In the genomic region with DNA sequence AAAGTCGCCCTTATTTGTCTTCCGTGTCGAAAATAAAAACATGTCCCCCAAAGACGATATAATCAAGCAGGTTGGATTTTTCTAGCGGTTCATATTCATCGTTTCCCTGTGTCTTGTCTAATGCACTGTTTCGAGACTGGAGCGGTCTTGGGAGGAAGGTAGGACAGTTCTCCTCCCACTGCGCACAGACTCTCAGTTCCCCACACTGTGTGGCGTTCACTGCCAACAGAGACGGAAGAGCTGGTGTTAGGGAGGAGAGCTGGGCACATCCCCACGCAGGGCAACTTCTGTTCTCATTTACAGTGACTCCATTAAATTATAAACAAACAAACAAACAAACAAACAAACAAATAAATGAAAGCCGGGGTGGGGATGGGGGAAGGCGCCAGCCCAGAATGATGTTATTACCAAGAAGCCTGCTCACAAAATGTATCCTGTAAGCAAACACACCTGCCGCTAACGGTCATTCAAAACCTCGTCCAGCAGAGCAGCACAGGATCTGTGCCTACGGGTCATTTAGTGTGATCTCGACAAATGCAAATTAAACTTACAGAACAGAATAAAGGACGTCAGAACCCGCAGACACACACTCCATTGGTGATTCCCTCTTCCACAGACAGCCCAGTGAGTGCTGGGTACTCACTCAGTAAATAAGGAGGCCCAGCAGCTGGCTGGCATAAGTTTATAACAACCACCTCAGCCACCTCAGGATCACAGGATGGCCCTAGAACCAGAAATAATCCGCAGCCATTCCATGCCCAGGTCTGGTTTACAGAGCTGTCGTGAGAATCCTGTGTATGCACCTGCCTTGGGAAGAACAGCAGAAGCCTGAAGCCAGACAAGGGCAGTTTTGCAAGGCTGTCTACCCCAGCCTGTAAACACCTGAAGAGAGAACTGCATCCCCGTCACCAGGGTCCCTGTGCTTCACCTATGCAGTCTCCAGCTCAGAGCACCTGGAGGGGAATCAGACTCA, we compare ENCODE assay signal across 8 mouse cellular contexts.
DNase-seq lines count a peak whose midpoint lies in the region; ATAC-seq and TF ChIP-seq lines count a peak whose summit lies in the region.

No protein-coding gene starts in this region.

- H3K4me2 ChIP-seq in liver, embryonic 11.5 days = peak overlapping the region; percentile 44
- H3K4me2 ChIP-seq in forebrain, embryonic 11.5 days (ENCODE audit: low read depth, low read length, severe bottlenecking) = peak overlapping the region; percentile 80
- peak overlapping the region; percentile 52 for H3K4me2 ChIP-seq in limb, embryonic 12.5 days

- peak; percentile 54; the same call in 1 of the 2 replicates for ATAC-seq in liver, embryonic 11.5 days (replicated peaks; ENCODE audit: low FRiP score)
- peak; percentile 80 for ATAC-seq in forebrain, embryonic 11.5 days (replicated peaks; ENCODE audit: low FRiP score)
- no peak for ATAC-seq in limb, embryonic 12.5 days (ENCODE audit: insufficient number of reproducible peaks, insufficient read depth, low FRiP score, low TSS enrichment, low read depth)

- no peaks in the 10 kb centered on the region for H3K27me3 ChIP-seq in liver, embryonic 11.5 days (replicated peaks; ENCODE audit: control insufficient read depth, insufficient read depth, low read length)
- no peaks in the 10 kb centered on the region for H3K27me3 ChIP-seq in forebrain, embryonic 11.5 days (ENCODE audit: control insufficient read depth, insufficient read depth, low read length)
- H3K27me3 ChIP-seq in limb, embryonic 12.5 days = peaks cover 19% of the 10 kb centered on the region
- H3K27me3 ChIP-seq in small intestine, adult 2 months (ENCODE audit: control insufficient read depth, insufficient read depth, low read length) = no peaks in the 10 kb centered on the region

- no peak for DNase-seq in liver, embryonic 11.5 days (ENCODE audit: low spot score)
- DNase-seq in liver = no peak
- DNase-seq in forebrain, embryonic 11.5 days (ENCODE audit: low spot score) = no peak
- DNase-seq in adrenal gland, postnatal 25 days = no peak
- DNase-seq in thymus, postnatal 10 days (ENCODE audit: low spot score in 2 of 2) = no peak
- DNase-seq in layer of hippocampus, postnatal 10 days (ENCODE audit: low spot score in 2 of 2) = no peak

- TF ChIP-seq CTCF in small intestine, adult 2 months (IDR thresholded peaks at IDR 0.05; ENCODE audit: extremely low read depth, insufficient read length, insufficient replicate concordance, low read depth, low read length) = no peak

- peak overlapping the region; percentile 16; the same call in 1 of the 2 replicates for H3K4me3 ChIP-seq in liver, embryonic 11.5 days (ENCODE audit: low read depth, low read length)
- H3K4me3 ChIP-seq in forebrain, embryonic 11.5 days (ENCODE audit: low read depth, low read length) = peak overlapping the region; percentile 32
- H3K4me3 ChIP-seq in limb, embryonic 12.5 days (replicated peaks) = peak overlapping the region; percentile 9; the same call in 1 of the 2 replicates
- H3K4me3 ChIP-seq in small intestine, adult 2 months (ENCODE audit: low read depth, low read length) = peak overlapping the region; percentile 0; the same call in 1 of the 2 replicates

- peaks cover 13% of the 10 kb centered on the region for H3K4me1 ChIP-seq in liver, embryonic 11.5 days (replicated peaks; ENCODE audit: control insufficient read depth, insufficient read depth, low read length)
- peaks cover 42% of the 10 kb centered on the region for H3K4me1 ChIP-seq in forebrain, embryonic 11.5 days (replicated peaks; ENCODE audit: control insufficient read depth, insufficient read depth, low read length)
- peaks cover 62% of the 10 kb centered on the region for H3K4me1 ChIP-seq in limb, embryonic 12.5 days (replicated peaks)
- H3K4me1 ChIP-seq in small intestine, adult 2 months (ENCODE audit: control insufficient read depth, insufficient read depth, insufficient read length, low read length) = peaks cover 3% of the 10 kb centered on the region; the same call in 1 of the 2 replicates

- H3K9ac ChIP-seq in liver, embryonic 11.5 days (ENCODE audit: low read depth, low read length) = no peak overlapping the region
- peak overlapping the region; percentile 71 for H3K9ac ChIP-seq in forebrain, embryonic 11.5 days (ENCODE audit: low read length)
- H3K9ac ChIP-seq in limb, embryonic 12.5 days (replicated peaks) = 0 out of 2 replicates have a peak overlapping the region, but pooled peaks have one; percentile 37

- no peak for TF ChIP-seq POLR2A in small intestine, adult 2 months (IDR thresholded peaks at IDR 0.05; ENCODE audit: low read depth, low read length)

- H3K36me3 ChIP-seq in liver, embryonic 11.5 days (ENCODE audit: control insufficient read depth, insufficient read depth, low read length) = no peaks in the 10 kb centered on the region
- H3K36me3 ChIP-seq in forebrain, embryonic 11.5 days (ENCODE audit: control insufficient read depth, insufficient read depth, low read length) = no peaks in the 10 kb centered on the region
- no peaks in the 10 kb centered on the region for H3K36me3 ChIP-seq in limb, embryonic 12.5 days
- H3K36me3 ChIP-seq in small intestine, adult 2 months (ENCODE audit: control insufficient read depth, insufficient read depth, low read length) = no peaks in the 10 kb centered on the region

- no peak overlapping the region for H3K27ac ChIP-seq in liver, embryonic 11.5 days (ENCODE audit: low read depth, low read length)
- H3K27ac ChIP-seq in forebrain, embryonic 11.5 days (ENCODE audit: low read depth, low read length) = peak overlapping the region; percentile 86
- no peak overlapping the region for H3K27ac ChIP-seq in limb, embryonic 12.5 days
- no peak overlapping the region for H3K27ac ChIP-seq in small intestine, adult 2 months (ENCODE audit: insufficient read depth, low read depth, low read length)

- 35% methylated on average over 24 of the region's 24 CpGs for WGBS in liver, embryonic 11.5 days
- WGBS in forebrain, embryonic 11.5 days = 10% methylated on average over 24 of the region's 24 CpGs
- WGBS in limb, embryonic 12.5 days = 32% methylated on average over 24 of the region's 24 CpGs
- WGBS in small intestine, adult 2 months = 40% methylated on average over 24 of the region's 24 CpGs

- no peaks in the 10 kb centered on the region for H3K9me3 ChIP-seq in liver, embryonic 11.5 days (ENCODE audit: control insufficient read depth, low read length)
- H3K9me3 ChIP-seq in forebrain, embryonic 11.5 days (ENCODE audit: control insufficient read depth, low read length) = no peaks in the 10 kb centered on the region
- no peaks in the 10 kb centered on the region for H3K9me3 ChIP-seq in limb, embryonic 12.5 days
